Mouse (Mus musculus) small intestine, adult 2 months (tissue): Measurements from ENCODE around the gene Sertad2.

Experiments
- CTCF ChIP-seq: fragments of 200-500 bp; IDR thresholded peaks from 2 replicates; pipeline ENCODE4 v1.5.1; 2012; ENCODE audit warnings: low read depth, mild to moderate bottlenecking, control low read depth, inconsistent platforms, low read length, moderate library complexity, mixed read lengths; ENCODE audit not compliant: insufficient replicate concordance, insufficient read length; ENCODE audit errors: extremely low read depth
- POLR2A ChIP-seq: fragments of 200-500 bp; IDR thresholded peaks from 2 replicates; pipeline ENCODE4 v1.6.1; 2012; ENCODE audit warnings: low read depth, mild to moderate bottlenecking, control low read depth, inconsistent platforms, low read length, moderate library complexity

- TF ChIP-seq CTCF = no peak
- no peak for TF ChIP-seq POLR2A
Observed at GRCm38 (mm10) chr11:20671789-20672392, 128.8 kb downstream of the Sertad2 start.
